Comparison of ENCODE assay signal across 9 mouse cellular contexts in the genomic region with DNA sequence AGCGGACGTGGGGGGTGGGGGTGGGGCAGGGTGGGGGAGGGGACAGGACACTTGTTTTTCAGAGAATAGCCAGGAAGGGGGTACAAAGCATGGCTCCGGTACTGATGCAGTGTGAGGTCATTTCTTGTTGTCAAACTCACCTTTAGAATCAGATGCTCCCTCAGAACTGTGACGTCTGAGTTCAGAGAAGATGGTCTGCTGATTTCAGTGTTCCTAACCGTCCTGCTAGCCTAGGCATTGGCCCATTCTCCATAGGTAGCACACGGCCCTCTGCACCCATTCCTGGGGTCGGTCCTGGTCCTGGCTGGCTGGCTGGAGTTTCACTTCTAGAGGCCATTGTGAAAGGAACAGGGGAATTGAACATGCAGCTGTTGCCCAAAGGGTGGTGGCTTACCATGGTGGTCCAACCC. TPM values are rescaled to one million over a fixed set of nuclear protein-coding genes. Genes with fewer than 3 reads are reported as not detected.
DNase-seq lines count a peak whose midpoint lies in the region; ATAC-seq lines count a peak whose summit lies in the region.
"Had no signal": no experiment of that assay in that cellular context is flagged by ENCODE, and none has a peak within 500 bp of the region (broad histone marks: within the 10 kb centered on the region; RNA-seq: fewer than 3 reads in every experiment).

No protein-coding gene starts in this region.

- no peaks in the 10 kb centered on the region for H3K36me3 ChIP-seq in heart, embryonic 15.5 days
- no peaks in the 10 kb centered on the region for H3K36me3 ChIP-seq in forebrain, embryonic 15.5 days
- H3K36me3 ChIP-seq in liver, embryonic 16.5 days (ENCODE audit: control insufficient read depth, insufficient read depth): no peaks in the 10 kb centered on the region
- H3K36me3 ChIP-seq: G1E had no signal

- H3K4me3 ChIP-seq in heart, embryonic 15.5 days: no peak overlapping the region
- H3K4me3 ChIP-seq in forebrain, embryonic 15.5 days: no peak overlapping the region
- H3K4me3 ChIP-seq in liver, embryonic 16.5 days (ENCODE audit: low read depth, low read length): no peak overlapping the region

- DNase-seq in heart, adult 8-10 months (ENCODE audit: low spot score): no peak
- no peak for DNase-seq in adrenal gland, postnatal 36 days
- no peak for DNase-seq in cerebellum, adult 11 months
- DNase-seq in gastrocnemius, postnatal 25 days: no peak

- H3K4me1 ChIP-seq in heart, embryonic 15.5 days (replicated peaks): peaks cover 90% of the 10 kb centered on the region
- H3K4me1 ChIP-seq in forebrain, embryonic 15.5 days: peaks cover 85% of the 10 kb centered on the region
- peaks cover 14% of the 10 kb centered on the region for H3K4me1 ChIP-seq in liver, embryonic 16.5 days (ENCODE audit: control insufficient read depth, low read depth, low read length)

- H3K9ac ChIP-seq in heart, embryonic 15.5 days: no peak overlapping the region
- no peak overlapping the region for H3K9ac ChIP-seq in forebrain, embryonic 15.5 days (replicated peaks)
- H3K9ac ChIP-seq in liver, embryonic 16.5 days (ENCODE audit: low read depth, low read length): no peak overlapping the region

- ATAC-seq in heart, embryonic 15.5 days (replicated peaks; ENCODE audit: insufficient number of reproducible peaks, insufficient read depth, low FRiP score, low read depth): no peak
- peak; percentile 1 for ATAC-seq in CD4-positive, CD25-positive, alpha-beta regulatory T cell, adult 4 months
- ATAC-seq in forebrain, embryonic 15.5 days (replicated peaks): no peak
- no peak for ATAC-seq in liver, embryonic 16.5 days (ENCODE audit: low read depth)

- peak overlapping the region; percentile 90 for H3K27ac ChIP-seq in heart, embryonic 15.5 days
- H3K27ac ChIP-seq in forebrain, embryonic 15.5 days (replicated peaks): peak overlapping the region; percentile 71; the same call in 1 of the 2 replicates
- H3K27ac ChIP-seq in liver, embryonic 16.5 days (ENCODE audit: low read length): peak overlapping the region; percentile 79

- peak overlapping the region; percentile 67 for H3K4me2 ChIP-seq in heart, embryonic 15.5 days
- H3K4me2 ChIP-seq in forebrain, embryonic 15.5 days (replicated peaks): no peak overlapping the region
- no peak overlapping the region for H3K4me2 ChIP-seq in liver, embryonic 16.5 days (ENCODE audit: low read depth, low read length)

- whole genome bisulfite sequencing in heart, embryonic 15.5 days: 22% methylated on average over 7 of the region's 7 CpGs
- WGBS in forebrain, embryonic 15.5 days: 10% methylated on average over 7 of the region's 7 CpGs
- WGBS in liver, embryonic 16.5 days (ENCODE audit: insufficient replicate concordance): 18% methylated on average over 7 of the region's 7 CpGs

- no peaks in the 10 kb centered on the region for H3K27me3 ChIP-seq in heart, embryonic 15.5 days
- no peaks in the 10 kb centered on the region for H3K27me3 ChIP-seq in forebrain, embryonic 15.5 days
- H3K27me3 ChIP-seq in liver, embryonic 16.5 days (ENCODE audit: control insufficient read depth, insufficient read depth, low read depth, low read length): no peaks in the 10 kb centered on the region

- H3K9me3 ChIP-seq in heart, embryonic 15.5 days (replicated peaks): no peaks in the 10 kb centered on the region
- H3K9me3 ChIP-seq in forebrain, embryonic 15.5 days: no peaks in the 10 kb centered on the region
- H3K9me3 ChIP-seq in liver, embryonic 16.5 days (replicated peaks; ENCODE audit: control insufficient read depth, low read length): no peaks in the 10 kb centered on the region
- H3K9me3 ChIP-seq: G1E had no signal

RNA-seq across cellular contexts. Expression of a gene that starts 30.7 kb away (rescaled TPM):
- 2.3 and 2.4 TPM in 2 replicates for polyA plus RNA-seq in heart, embryonic 15.5 days (2015; fragmentation: Nextera tagmentation; extraction: Ambion mirVana)
- 10 to 100 TPM; 39.4 to 49.7 (median 43.6) TPM for total RNA-seq in heart, adult 8-10 months (2022)
- under 1 TPM in 1 of 2 experiments, not detected in 1; 0.39 TPM for polyA plus RNA-seq in CD4-positive, CD25-positive, alpha-beta regulatory T cell, adult 4 months (2017; shearing (Covaris generic))
- 0.13 and 0.17 TPM in 2 replicates for polyA plus RNA-seq in forebrain, embryonic 15.5 days (2015; fragmentation: Nextera tagmentation; extraction: Ambion mirVana)
- 0.14 and 0.42 TPM in 2 replicates for polyA plus RNA-seq in liver, embryonic 16.5 days (2015; fragmentation: Nextera tagmentation; extraction: Ambion mirVana)
- 1 to 10 TPM; 5.5 to 5.9 TPM for total RNA-seq in adrenal gland, postnatal 36 days (2021)
- 10 to 100 TPM; 19.2 to 23.5 TPM for total RNA-seq in gastrocnemius, postnatal 25 days (2021)
- polyA plus RNA-seq: G1E had no signal

RNA-seq across cellular contexts. Expression of a gene that starts 47.2 kb away (rescaled TPM):
- 29.2 TPM in 2 replicates for polyA plus RNA-seq in heart, embryonic 15.5 days (2015; fragmentation: Nextera tagmentation; extraction: Ambion mirVana)
- 10 to 100 TPM; 70.6 to 75.9 (median 73.6) TPM for total RNA-seq in heart, adult 8-10 months (2022)
- 1 to 10 TPM; 1.6 to 1.8 TPM for polyA plus RNA-seq in CD4-positive, CD25-positive, alpha-beta regulatory T cell, adult 4 months (2017; shearing (Covaris generic))
- 21.4 and 22.0 TPM in 2 replicates for polyA plus RNA-seq in forebrain, embryonic 15.5 days (2015; fragmentation: Nextera tagmentation; extraction: Ambion mirVana)
- 9.3 and 9.8 TPM in 2 replicates for polyA plus RNA-seq in liver, embryonic 16.5 days (2015; fragmentation: Nextera tagmentation; extraction: Ambion mirVana)
- 10 to 100 TPM; 37.9 to 43.6 TPM for total RNA-seq in adrenal gland, postnatal 36 days (2021)
- total RNA-seq in gastrocnemius, postnatal 25 days (2021): 10 to 100 TPM; 30.4 to 31.2 TPM
